Mouse (Mus musculus): Measurements from ENCODE around the gene Dcdc2a. TPM values are rescaled to one million over a fixed set of nuclear protein-coding genes. Genes with fewer than 3 reads are reported as not detected.

The Dcdc2a gene
- polyA plus RNA-seq, 1 experiment from 2014 or later, result 1.7 TPM

Other genes starting within 250 kb of the Dcdc2a start
- 69.9 and 77.0 TPM in 2 replicates for gene Acot13, start 224.5 kb upstream of the Dcdc2a start, polyA plus RNA-seq (2014; fragmentation: Nextera tagmentation; extraction: Ambion mirVana)
- 44.4 and 46.4 TPM in 2 replicates for gene Tdp2, start 224.3 kb upstream of the Dcdc2a start, polyA plus RNA-seq (2014; fragmentation: Nextera tagmentation; extraction: Ambion mirVana)
- gene D130043K22Rik, start 210.9 kb upstream of the Dcdc2a start, polyA plus RNA-seq (2014; fragmentation: Nextera tagmentation; extraction: Ambion mirVana), result 1.1 and 1.6 TPM in 2 replicates
- 4.3 and 5.6 TPM in 2 replicates for gene Aldh5a1, start 118.3 kb upstream of the Dcdc2a start, polyA plus RNA-seq (2014; fragmentation: Nextera tagmentation; extraction: Ambion mirVana)
- 1.7 and 2.2 TPM in 2 replicates for gene Gpld1, start 112.9 kb upstream of the Dcdc2a start, polyA plus RNA-seq (2014; fragmentation: Nextera tagmentation; extraction: Ambion mirVana)
- 18.7 and 25.3 TPM in 2 replicates for gene Mrs2, start 35.6 kb upstream of the Dcdc2a start, polyA plus RNA-seq (2014; fragmentation: Nextera tagmentation; extraction: Ambion mirVana)
- gene Nrsn1, start 214.5 kb downstream of the Dcdc2a start, polyA plus RNA-seq (2014; fragmentation: Nextera tagmentation; extraction: Ambion mirVana), result 2.5 and 3.3 TPM in 2 replicates